Mouse (Mus musculus): ENCODE results near the gene Ate1.
A peak's percentile ranks its signal among the peaks of the same experiment; 100 is the strongest.
"Not testable (repeated sequence)": the region's sequence is repeated elsewhere in the genome, so short reads cannot be mapped to it uniquely, and the experiment has no call there.

Ate1 gene

DNA sequence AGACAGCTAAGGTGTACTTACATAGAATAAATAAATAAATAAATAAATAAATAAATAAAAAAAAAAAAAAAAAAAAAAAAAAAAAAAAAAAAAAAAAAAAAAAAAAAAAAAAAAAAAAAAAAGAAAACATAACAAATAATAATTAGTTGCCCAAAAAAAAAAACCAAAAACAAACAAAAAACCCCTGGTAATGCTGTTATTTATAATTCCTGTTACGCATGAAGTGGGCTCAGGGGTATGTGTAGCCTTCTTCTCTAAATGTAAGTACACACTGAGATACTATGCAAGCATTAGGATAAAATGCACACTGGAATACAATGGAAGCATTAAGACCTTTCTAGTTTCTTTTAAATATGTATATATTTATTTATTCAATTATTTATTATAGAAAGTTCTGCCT lies 130.1 kb downstream of the Ate1 start:
- not testable (repeated sequence) for DNase-seq

DNA sequence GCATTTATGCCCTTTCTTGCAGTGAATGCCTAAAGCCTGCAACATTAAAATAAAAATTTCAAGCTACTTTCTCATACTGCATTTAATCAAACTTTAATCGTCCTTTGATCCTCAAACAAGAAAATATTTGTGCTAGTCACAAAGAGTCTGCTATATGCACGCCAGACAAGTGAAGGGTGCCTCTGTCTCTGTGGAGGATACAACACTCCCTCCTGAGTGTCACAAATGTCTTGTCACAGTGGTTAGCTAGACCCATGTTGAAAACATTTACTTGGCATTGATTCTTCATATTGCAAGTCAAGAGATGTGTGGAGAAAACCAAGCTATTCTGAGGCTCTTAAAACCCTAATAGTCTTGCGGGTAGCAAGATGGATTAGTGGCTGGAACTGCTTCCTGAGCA lies 133.9 kb downstream of the Ate1 start:
- DNase-seq = no peak

DNA sequence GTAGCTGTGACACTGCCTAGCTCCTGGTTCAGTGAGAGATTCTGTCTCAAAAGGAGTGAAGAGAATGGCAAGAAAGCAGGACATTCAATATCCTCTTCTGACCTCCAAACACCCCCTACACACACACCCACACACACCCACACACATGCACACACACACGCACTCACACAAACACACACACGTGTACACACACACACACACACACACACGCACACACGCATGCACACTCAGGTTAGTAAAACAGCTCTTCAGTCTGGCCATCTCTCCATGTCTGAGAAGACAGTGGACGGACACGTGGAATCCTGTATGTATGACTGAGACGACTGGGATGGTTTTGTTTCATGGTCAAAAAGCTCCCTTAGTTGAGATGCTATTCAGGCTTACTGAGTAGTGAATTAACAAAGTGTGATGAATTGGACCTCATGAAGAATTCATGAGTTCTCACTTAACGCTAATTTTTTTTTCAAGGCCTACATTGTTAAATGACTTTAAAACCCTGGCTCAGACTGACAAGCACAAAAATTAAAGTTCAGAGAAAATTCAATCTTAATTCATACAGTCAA lies 134.4 kb downstream of the Ate1 start:
- DNase-seq = no peak

DNA sequence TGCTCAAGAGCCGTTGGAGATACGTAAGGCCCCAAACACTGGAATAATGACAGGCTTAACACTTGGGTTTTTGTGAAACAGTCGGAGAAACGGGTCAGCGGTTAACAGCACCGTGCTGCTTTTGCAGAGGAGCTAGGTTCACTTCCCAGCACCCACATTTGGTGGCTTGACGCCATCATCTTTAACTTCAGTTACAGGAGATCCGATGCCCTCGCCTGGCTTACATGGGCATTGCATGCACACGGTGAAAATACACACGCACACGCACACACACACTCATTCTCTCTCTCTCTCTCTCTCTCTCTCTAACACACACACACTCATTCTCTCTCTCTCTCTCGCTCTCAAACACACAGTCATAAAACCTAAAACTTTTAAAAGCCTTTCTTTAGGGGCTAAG lies 138.0 kb downstream of the Ate1 start:
- no peak for DNase-seq

DNA sequence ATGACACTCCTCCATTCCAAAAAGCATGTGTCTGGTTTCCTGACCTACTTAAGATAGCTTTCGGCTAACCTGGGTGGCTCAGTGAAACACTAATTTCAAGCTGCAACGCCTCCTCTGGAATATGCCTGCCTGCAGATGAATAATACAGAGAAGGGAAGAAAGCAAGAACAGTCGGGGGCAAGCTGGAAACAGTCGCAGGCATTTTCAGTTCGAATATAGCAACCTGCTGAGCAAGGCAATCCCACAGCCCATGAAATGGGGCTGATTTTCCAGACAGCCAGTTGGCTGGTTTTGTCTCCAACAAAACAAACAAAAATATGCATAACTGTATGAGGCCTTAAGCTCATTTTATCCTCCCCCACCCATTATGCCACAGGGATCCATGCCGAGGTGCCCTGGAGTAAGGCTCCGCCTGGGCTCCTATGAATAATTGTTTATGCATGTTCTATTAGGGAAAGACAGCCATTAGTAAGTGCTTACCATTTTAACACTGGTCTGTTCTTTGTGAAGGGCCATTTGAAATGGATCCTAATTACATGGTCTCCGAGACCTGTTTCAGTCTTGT lies 138.7 kb downstream of the Ate1 start:
- DNase-seq = no peak

DNA sequence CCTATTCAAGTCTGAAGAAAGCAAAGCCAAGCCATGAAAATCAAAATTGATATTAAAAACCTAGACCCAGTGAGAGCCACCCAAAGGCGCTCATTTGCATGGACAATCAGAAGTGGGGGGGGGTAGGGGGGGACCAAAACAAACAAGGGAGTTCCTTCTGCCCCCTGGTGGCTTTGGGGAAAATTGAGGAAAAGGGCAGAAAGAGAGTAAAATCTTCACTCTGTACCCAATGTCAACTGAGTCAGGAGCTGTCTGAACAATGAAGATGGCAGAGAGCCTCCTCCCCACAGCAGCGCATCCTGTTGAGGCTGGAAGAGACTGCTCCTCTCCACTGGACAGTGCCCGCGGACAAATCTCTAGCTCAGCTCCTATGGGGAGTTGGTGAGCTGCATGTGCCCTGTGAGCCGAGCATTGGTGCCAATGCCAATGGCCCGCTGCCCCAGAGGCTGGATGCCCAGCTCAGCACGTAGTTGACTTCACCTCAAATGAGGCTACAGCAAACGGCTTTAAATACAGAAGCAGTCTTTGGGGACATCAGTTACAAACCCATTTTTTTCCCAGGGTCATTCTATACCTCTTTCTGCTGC lies 139.3 kb downstream of the Ate1 start:
- peak; percentile 11 for DNase-seq

DNA sequence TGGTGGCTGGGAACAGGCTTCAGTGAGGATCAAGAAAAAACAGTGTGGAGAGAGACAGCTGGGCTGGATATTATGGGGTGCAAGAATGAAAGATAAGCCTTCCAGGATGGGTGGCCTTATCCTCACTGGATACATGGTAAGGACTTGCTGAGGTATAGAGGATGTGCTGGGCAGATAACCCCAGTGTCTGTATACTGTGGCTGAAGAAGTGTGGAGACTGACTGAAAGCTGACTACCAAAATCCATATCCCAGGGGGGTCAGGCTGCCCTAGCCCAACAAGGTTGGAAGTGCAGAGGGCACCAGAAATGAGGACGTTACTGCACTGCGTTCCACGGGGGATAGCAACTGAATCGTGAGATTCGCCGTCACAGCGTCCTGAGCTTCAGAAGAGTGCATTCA lies 139.8 kb downstream of the Ate1 start:
- no peak for DNase-seq

DNA sequence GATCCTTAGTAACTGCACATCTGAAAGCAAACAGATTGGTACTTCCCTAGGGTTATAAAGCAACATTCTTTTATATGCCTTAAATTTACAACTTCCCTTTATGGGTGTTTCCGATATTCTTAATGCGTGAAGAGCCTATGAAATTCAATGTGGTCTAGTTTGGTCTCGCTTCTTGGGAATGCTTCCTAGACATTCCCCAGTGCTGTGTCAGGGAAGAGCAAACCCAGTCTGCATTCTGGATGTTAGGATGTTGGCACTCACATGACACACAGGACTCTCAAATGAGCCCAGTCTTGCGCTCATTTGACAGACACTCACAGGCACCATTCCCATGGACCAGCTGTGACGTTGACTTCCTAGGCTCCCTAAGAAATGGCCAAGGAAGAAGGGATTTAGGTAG lies 140.3 kb downstream of the Ate1 start:
- no peak for DNase-seq

DNA sequence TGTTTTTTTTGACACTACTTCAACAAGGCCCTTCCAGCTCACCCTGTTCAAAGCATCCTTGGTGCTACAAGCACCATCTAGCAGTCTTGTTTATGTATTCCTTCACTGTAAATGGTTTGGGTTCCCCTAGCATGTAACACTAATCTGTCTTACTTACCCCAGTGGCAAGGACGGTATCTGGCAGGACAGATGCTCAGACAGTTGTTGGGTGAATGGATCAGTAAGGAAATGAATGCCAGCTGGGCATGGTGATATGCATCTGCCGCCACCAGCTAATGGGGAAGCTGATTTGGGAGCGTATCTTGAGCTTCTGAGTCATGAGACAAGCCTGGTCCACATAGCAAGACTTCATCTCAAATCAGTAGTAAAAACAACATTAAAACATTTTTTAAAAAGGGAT lies 141.9 kb downstream of the Ate1 start:
- DNase-seq = no peak

DNA sequence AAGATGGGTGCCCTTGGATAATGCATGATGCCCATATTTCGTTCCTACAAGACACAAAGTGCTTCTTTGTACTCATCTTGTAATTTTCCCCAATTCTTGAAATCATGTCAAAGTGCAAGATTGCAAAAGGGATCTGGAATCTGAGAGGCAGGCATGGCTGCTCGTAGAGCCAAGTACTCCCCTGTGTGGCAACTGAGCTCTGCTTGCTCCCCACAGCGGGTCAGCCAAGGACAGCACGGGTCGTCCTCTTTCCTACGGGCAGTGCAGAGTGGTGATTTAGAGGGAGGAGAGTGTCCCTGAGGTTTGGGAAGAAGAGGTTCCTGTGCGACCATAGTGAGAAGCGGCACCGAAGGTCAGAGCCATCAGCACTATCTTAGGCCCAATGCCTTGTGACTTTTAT lies 145.9 kb downstream of the Ate1 start:
- DNase-seq = no peak

DNA sequence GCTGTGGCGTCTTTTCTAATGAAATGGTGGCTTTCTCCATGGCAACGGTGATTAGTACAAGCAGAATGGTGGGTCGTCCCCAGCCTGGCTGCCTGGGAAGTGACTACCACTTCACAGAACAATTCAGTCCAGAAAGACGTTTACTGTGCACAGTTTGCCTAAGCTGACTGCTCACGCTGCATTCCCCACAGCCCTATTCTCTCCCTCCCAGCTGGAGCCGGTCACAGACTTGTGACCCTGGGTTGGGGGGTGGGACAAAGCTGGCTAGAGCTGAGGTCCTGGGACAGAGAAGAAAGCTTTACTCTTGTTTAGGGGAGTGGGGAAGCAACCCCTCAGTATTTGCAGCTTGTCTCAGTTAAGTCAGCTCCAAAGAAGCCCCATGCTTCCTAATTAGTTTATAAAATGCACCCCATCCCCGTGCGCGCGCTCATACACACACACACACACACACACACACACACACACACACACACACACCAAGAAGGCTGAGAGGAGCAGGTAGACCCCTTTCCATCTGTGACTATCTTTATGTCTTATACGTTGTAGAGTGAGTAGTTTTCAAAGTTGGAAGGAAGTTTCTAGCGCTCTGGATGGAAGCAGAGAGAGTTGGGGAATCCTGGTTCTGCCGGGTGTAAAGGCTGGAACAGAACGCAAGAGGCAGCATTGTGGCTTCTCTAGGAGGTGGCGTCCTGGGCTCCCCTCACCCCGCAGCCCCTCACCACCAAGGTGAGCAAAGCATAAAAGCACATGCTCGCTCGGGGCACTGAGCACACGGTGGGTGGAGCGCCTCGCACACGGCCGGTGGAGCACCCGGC lies 151.1 kb downstream of the Ate1 start:
- no peak for DNase-seq

DNA sequence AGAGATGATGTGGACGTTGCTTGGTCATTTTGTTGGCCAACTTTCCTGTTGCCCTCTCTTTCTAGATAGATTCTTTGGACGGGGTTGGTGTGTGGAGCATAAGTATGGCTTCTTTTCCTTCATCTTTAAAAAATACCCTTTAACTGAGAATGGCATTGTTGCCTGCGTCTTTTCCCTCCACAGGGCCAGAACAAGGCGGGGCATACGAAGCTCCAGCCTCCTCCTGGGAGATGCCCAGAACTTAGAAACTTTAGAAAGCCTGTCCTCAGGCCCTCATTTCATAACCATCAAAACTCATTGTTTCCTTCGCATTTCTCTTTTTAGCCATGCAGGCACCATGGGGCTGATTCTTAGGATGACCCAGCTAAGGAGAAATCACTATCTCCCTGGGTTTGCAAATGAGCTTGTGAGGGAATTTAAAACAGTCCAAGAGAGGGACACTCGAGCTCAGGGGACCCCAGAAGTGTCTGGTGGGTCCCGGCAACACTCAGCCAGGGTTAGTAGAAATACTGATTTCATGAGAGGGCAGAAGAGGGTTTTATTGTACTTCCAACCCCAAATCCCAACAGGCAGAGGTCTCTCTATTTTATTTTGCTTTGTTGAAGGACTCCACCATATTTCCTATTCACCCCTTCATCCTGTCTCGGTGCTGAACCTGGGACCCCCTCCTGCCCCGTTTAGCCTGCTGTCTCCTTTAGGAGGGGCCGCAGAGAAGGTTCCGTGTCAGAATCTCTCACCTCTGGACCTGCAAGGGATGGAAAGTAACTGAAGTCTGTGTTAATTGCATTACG lies 151.9 kb downstream of the Ate1 start:
- no peak for DNase-seq

DNA sequence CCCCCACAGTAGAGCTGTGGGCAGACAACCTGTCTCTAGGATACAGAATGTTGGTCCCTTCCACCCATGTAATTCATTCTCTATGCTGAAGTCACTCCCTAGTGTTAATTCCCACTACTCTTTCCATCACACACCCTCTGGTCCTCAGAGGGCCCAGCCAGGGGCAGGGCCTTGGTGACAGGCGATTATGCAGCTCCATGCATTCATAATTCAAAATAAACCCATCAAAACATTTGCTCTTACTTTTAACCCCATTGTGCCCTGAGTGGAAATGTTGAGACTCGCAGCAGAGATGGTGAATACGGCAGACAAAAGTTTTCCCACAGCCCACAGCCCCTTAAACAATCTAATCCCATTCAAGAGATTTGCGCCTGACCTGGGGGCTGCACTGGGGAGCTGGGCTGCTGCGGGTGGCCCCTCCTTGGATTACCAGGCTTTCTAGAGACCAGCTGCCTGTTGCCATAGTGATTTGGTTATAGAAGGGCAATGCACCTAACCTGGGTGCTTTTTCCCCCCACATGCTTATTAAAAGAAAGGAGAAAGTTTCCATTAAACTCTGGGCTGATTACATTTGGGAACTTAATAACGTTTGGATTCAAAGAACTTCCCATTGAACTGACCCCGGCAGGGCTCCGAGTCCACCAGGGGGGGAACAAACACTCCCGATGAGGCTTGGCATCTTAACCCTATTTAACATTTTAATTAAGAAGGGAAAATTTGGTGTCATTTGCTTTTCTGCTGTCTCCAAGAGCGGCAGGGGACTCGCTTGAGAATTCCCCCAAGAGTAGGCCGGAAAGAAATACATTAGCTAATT lies 152.7 kb downstream of the Ate1 start:
- DNase-seq = no peak

DNA sequence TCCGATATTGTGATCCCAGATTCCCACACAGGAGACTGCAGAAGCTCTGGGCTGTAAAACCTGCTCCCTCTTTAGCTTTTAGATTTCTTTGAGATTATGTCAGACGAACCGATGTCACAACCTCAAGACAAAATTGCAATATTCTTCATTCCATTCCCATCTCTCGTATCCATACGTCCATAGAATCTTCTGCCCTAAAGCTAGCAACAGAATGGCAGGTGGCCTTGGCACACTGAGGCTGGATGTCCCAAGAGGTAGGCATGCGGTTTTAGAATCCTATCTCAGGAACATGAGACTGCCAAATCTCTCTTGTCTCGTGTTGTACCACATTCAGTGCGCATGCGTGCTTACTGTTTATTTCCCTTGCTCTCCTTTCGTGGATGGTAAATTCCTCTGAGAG lies 154.5 kb downstream of the Ate1 start:
- no peak for DNase-seq

Measured in kidney, adult 9 months (tissue).